Mouse (Mus musculus) cerebellum, adult 2 months (tissue): ENCODE data around the gene Emx2.

ENCODE experiments used
- CTCF ChIP-seq: fragments of 200-500 bp; IDR thresholded peaks from 2 replicates; pipeline ENCODE4 v1.5.1; 2011; ENCODE audit warnings: low read depth, mild to moderate bottlenecking, control low read depth, low read length, moderate library complexity, borderline replicate concordance; ENCODE audit not compliant: insufficient read depth
- POLR2A ChIP-seq: fragments of 200-500 bp; IDR thresholded peaks from 2 replicates; pipeline ENCODE4 v1.6.1; 2011; ENCODE audit warnings: low read length, control low read depth, borderline replicate concordance; ENCODE audit not compliant: insufficient read depth

DNA sequence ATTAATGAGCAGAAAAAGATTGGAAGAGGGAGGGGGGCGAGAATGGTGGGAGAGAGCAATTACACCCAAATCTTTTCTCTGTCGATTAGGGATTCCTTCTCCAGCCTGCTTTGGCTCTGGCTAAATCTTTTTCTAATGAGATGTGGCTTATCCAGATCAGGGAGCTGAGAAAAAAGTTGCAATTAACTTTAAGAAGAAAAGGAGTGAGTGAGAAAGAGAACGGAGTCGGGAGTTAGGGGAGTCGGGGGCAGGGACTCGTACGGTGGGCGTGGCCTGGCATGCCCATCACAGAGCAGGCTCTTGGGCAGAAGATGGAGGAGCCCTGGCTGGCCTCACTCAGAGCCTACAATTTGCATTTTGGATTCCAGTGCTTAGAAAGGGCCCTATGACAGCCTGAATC is 35.8 kb upstream of the Emx2 start:
- TF ChIP-seq CTCF (no peak), POLR2A (no peak)
